Mouse (Mus musculus) midbrain, embryonic 16.5 days (tissue): ENCODE measurements around the gene Rps25. TPM values are rescaled to one million over a fixed set of nuclear protein-coding genes. Genes with fewer than 3 reads are reported as not detected.
"Not testable (repeated sequence)": the region's sequence is repeated elsewhere in the genome, so short reads cannot be mapped to it uniquely, and the experiment has no call there.

Experiments used
- ATAC-seq: fragments of 200-750 bp; cut with Nextera tagmentation; 2 replicates; pipeline ENCODE4 v1.8.0; 2017; ENCODE audit warnings: moderate TSS enrichment
- H3K27ac ChIP-seq: fragments of 300-500 bp; sonication (generic); 2 replicates; pipeline ENCODE4 v1.5.1; 2014; ENCODE audit warnings: mild to moderate bottlenecking, low read length, mixed read lengths
- H3K27me3 ChIP-seq: fragments of 300-500 bp; sonication (generic); 2 replicates; pipeline ENCODE4 v1.6.1; 2014; ENCODE audit warnings: low read depth, low read length, mixed read lengths; ENCODE audit not compliant: control insufficient read depth, insufficient read depth
- H3K36me3 ChIP-seq: fragments of 300-500 bp; sonication (generic); 2 replicates; pipeline ENCODE4 v1.6.1; 2014; ENCODE audit warnings: mild to moderate bottlenecking, low read length, moderate library complexity, mixed read lengths; ENCODE audit not compliant: control insufficient read depth, insufficient read depth
- H3K4me1 ChIP-seq: fragments of 300-500 bp; sonication (generic); 2 replicates; pipeline ENCODE4 v1.6.1; 2014; ENCODE audit warnings: mild to moderate bottlenecking, low read length, mixed read lengths; ENCODE audit not compliant: control insufficient read depth, insufficient read depth
- H3K4me2 ChIP-seq: fragments of 300-500 bp; sonication (generic); 2 replicates; pipeline ENCODE4 v1.6.1; 2014; ENCODE audit warnings: mild to moderate bottlenecking, low read length, mixed read lengths
- H3K4me3 ChIP-seq: fragments of 300-500 bp; sonication (generic); 2 replicates; pipeline ENCODE4 v1.5.1; 2014; ENCODE audit warnings: low read depth, mild to moderate bottlenecking, low read length, moderate library complexity, mixed read lengths
- H3K9ac ChIP-seq: fragments of 300-500 bp; sonication (generic); 2 replicates; pipeline ENCODE4 v1.6.1; 2014; ENCODE audit warnings: low read depth, low read length, mixed read lengths
- H3K9me3 ChIP-seq: fragments of 300-500 bp; sonication (generic); replicated peaks from 2 replicates; pipeline ENCODE4 v1.6.1; 2014; ENCODE audit warnings: mild to moderate bottlenecking, low read length, mixed read lengths; ENCODE audit not compliant: control insufficient read depth, poor library complexity, severe bottlenecking
- WGBS: fragments of 180-500 bp; shearing (Covaris S2); extraction: QIAGEN DNeasy Blood & Tissue Kit; methylation state at CpG from one replicate; pipeline ENCODE4 v1.1.7; 2014; 5-methylcytosine and 5-hydroxymethylcytosine counted together
- polyA plus RNA-seq: library from polyadenylated mRNA; unstranded; fragments of >200 nt; fragmentation: Nextera tagmentation; extraction: Ambion mirVana; gene quantifications from 2 replicates; pipeline ENCODE4 v1.2.1, GENCODE M21; 2015

Gene Rps25
- 826 and 926 TPM in 2 replicates for polyA plus RNA-seq

- WGBS, result under 1% methylated on average over 51 of the region's 51 CpGs
Measured at GRCm38 (mm10) chr9:44406906-44407751, at the start of gene Rps25, which contains the start of gene Trappc4. Rps25 (plus strand) TSS chr9:44407139. Trappc4 (minus strand) TSS chr9:44407600.

GRCm38 (mm10) chr9:44357207-44357606 lies 49.7 kb upstream of the Rps25 start:
- H3K36me3 ChIP-seq, result peaks cover 51% of the 10 kb centered on the region
- H3K27me3 ChIP-seq, result no peaks in the 10 kb centered on the region

More at GRCm38 (mm10) chr9:44406906-44407751, at the start of gene Rps25, which contains the start of gene Trappc4:
- no peaks in the 10 kb centered on the region for H3K9me3 ChIP-seq
- H3K36me3 ChIP-seq, result peaks cover 37% of the 10 kb centered on the region
- peak within 1 kb of the TSS; percentile 71 for H3K4me2 ChIP-seq
- ATAC-seq, result peak; percentile 97
- H3K27me3 ChIP-seq, result no peaks in the 10 kb centered on the region
- H3K4me3 ChIP-seq, result peak within 1 kb of the TSS; percentile 79
- H3K9ac ChIP-seq, result peak within 1 kb of the TSS; percentile 84
- peaks cover 19% of the 10 kb centered on the region for H3K4me1 ChIP-seq
- peak within 1 kb of the TSS; percentile 98 for H3K27ac ChIP-seq

GRCm38 (mm10) chr9:44361190-44361917 lies 45.6 kb upstream of the Rps25 start, which contains the start of gene Vps11:
Vps11 (minus strand) TSS chr9:44361670.
- peak within 1 kb of the TSS; percentile 94 for H3K4me3 ChIP-seq
- H3K4me2 ChIP-seq, result peak within 1 kb of the TSS; percentile 96
- peak; percentile 93 for ATAC-seq
- WGBS, result under 1% methylated on average over 44 of the region's 44 CpGs
- H3K36me3 ChIP-seq, result peaks cover 14% of the 10 kb centered on the region
- peaks cover 8% of the 10 kb centered on the region for H3K4me1 ChIP-seq
- H3K27ac ChIP-seq, result peak within 1 kb of the TSS; percentile 83
- no peaks in the 10 kb centered on the region for H3K27me3 ChIP-seq
- H3K9ac ChIP-seq, result peak within 1 kb of the TSS; percentile 93
- no peaks in the 10 kb centered on the region for H3K9me3 ChIP-seq

More at GRCm38 (mm10) chr9:44357207-44357606, 49.7 kb upstream of the Rps25 start:
- peaks cover 8% of the 10 kb centered on the region for H3K4me1 ChIP-seq
- H3K9ac ChIP-seq, result no peak overlapping the region
- WGBS, result 81% methylated on average over 4 of the region's 4 CpGs
- no peak for ATAC-seq
- H3K4me3 ChIP-seq, result no peak overlapping the region
- H3K27ac ChIP-seq, result no peak overlapping the region
- no peaks in the 10 kb centered on the region for H3K9me3 ChIP-seq
- H3K4me2 ChIP-seq, result no peak overlapping the region

GRCm38 (mm10) chr9:44361931-44362330 lies 45.0 kb upstream of the Rps25 start:
- not testable (repeated sequence) for H3K9me3 ChIP-seq, H3K36me3 ChIP-seq, H3K27me3 ChIP-seq, H3K4me1 ChIP-seq
- H3K4me2 ChIP-seq, result peak overlapping the region; percentile 96
- peak; percentile 72; the same call in 1 of the 2 replicates for ATAC-seq
- WGBS, result 44% methylated on average over 4 of the region's 4 CpGs
- peak overlapping the region; percentile 94 for H3K4me3 ChIP-seq
- peak overlapping the region; percentile 83 for H3K27ac ChIP-seq
- H3K9ac ChIP-seq, result peak overlapping the region; percentile 93

- ATAC-seq, result no peak
- peaks cover 8% of the 10 kb centered on the region for H3K4me1 ChIP-seq
- no peaks in the 10 kb centered on the region for H3K36me3 ChIP-seq
- no peaks in the 10 kb centered on the region for H3K27me3 ChIP-seq
- H3K4me2 ChIP-seq, result no peak overlapping the region
- WGBS, result 62% methylated on average over 3 of the region's 3 CpGs
- no peaks in the 10 kb centered on the region for H3K9me3 ChIP-seq
- H3K27ac ChIP-seq, result no peak overlapping the region
- H3K4me3 ChIP-seq, result no peak overlapping the region
- H3K9ac ChIP-seq, result no peak overlapping the region
Measured at GRCm38 (mm10) chr9:44364480-44364879, 42.5 kb upstream of the Rps25 start.

- ATAC-seq, result no peak
- H3K27me3 ChIP-seq, result no peaks in the 10 kb centered on the region
- H3K9me3 ChIP-seq, result no peaks in the 10 kb centered on the region
Measured at GRCm38 (mm10) chr9:44373386-44373785, 33.6 kb upstream of the Rps25 start.

GRCm38 (mm10) chr9:44376141-44376540 lies 30.8 kb upstream of the Rps25 start:
- H3K9me3 ChIP-seq, result no peaks in the 10 kb centered on the region
- ATAC-seq, result no peak
- H3K4me1 ChIP-seq, result peaks cover 17% of the 10 kb centered on the region
- H3K27me3 ChIP-seq, result no peaks in the 10 kb centered on the region
- 91% methylated on average over 6 of the region's 6 CpGs for WGBS
- no peak overlapping the region for H3K4me3 ChIP-seq
- H3K36me3 ChIP-seq, result no peaks in the 10 kb centered on the region
- H3K9ac ChIP-seq, result no peak overlapping the region
- no peak overlapping the region for H3K4me2 ChIP-seq
- H3K27ac ChIP-seq, result no peak overlapping the region

More at GRCm38 (mm10) chr9:44373386-44373785, 33.6 kb upstream of the Rps25 start:
- Histone ChIP-seq H3K27ac (no peak overlapping the region), H3K4me2 (no peak overlapping the region), H3K9ac (no peak overlapping the region), H3K4me1 (peaks cover 3% of the 10 kb centered on the region), H3K36me3 (no peaks in the 10 kb centered on the region), H3K4me3 (no peak overlapping the region)

GRCm38 (mm10) chr9:44377335-44377734 lies 29.6 kb upstream of the Rps25 start:
- H3K4me3 ChIP-seq, H3K9me3 ChIP-seq, H3K36me3 ChIP-seq, H3K27ac ChIP-seq, H3K9ac ChIP-seq, ATAC-seq, H3K4me2 ChIP-seq, H3K27me3 ChIP-seq: not testable (repeated sequence)
- peaks cover 17% of the 10 kb centered on the region for H3K4me1 ChIP-seq
- 87% methylated on average over 2 of the region's 2 CpGs for WGBS
